8 mouse cellular contexts compared by ENCODE assay signal in the genomic region with DNA sequence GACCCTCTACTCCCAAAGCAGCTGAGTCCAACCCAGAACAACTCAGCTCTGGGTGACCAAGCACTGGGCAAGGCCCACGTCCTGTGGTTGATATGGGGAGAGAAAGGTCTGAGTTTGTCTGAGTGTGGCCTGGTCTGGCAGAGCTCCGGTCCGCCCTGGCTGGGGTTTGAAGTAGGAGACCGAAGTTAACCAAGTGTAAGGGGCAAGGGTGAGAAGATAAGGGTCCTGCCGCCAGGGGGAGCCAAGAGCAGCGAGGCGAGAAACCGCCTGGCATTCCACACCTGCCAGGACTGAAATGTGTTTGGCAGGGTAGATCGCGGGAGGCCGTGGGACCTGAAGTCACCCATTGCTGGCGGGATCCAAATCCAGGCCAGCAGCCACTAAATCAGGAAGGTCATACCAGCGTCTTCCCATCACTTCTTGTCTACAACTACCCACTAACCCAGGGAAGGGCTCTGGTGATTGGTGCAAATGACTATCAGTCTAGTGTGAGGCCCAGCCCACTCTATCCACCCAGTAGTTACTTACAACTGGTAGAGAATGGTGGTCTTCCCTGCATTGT. TPM values are rescaled to one million over a fixed set of nuclear protein-coding genes. Genes with fewer than 3 reads are reported as not detected.
DNase-seq lines count a peak whose midpoint lies in the region; ATAC-seq and TF ChIP-seq lines count a peak whose summit lies in the region.

No protein-coding gene starts in this region.

- peak overlapping the region; percentile 21; the same call in 1 of the 2 replicates for H3K9ac ChIP-seq in hindbrain, postnatal 0 days (replicated peaks; ENCODE audit: low read length)
- no peak overlapping the region for H3K9ac ChIP-seq in liver, embryonic 14.5 days (replicated peaks)

- no peaks in the 10 kb centered on the region for H3K9me3 ChIP-seq in hindbrain, postnatal 0 days (ENCODE audit: low read length)
- H3K9me3 ChIP-seq in liver, embryonic 14.5 days (ENCODE audit: control insufficient read depth, low read length), result no peaks in the 10 kb centered on the region

- no peak for TF ChIP-seq EP300 in liver, embryonic 14.5 days (IDR thresholded peaks at IDR 0.05; ENCODE audit: low read depth)

- no peaks in the 10 kb centered on the region for H3K36me3 ChIP-seq in hindbrain, postnatal 0 days (ENCODE audit: insufficient read depth, low read length)
- H3K36me3 ChIP-seq in liver, embryonic 14.5 days (replicated peaks; ENCODE audit: control insufficient read depth, insufficient read depth, low read depth), result no peaks in the 10 kb centered on the region

- peak overlapping the region; percentile 72 for H3K4me2 ChIP-seq in hindbrain, postnatal 0 days (ENCODE audit: low read depth, low read length)
- peak overlapping the region; percentile 74 for H3K4me2 ChIP-seq in liver, embryonic 14.5 days (ENCODE audit: low read depth)

- WGBS in hindbrain, postnatal 0 days, result 4% methylated on average over 13 of the region's 13 CpGs
- 2% methylated on average over 13 of the region's 13 CpGs for WGBS in liver, embryonic 14.5 days (ENCODE audit: insufficient replicate concordance)

- H3K4me3 ChIP-seq in hindbrain, postnatal 0 days (ENCODE audit: low read length), result peak overlapping the region; percentile 43
- H3K4me3 ChIP-seq in liver, embryonic 14.5 days (ENCODE audit: insufficient read depth in 1 of 2, low read depth in 2 of 2, low read length in 2 of 2), result peak overlapping the region; percentile 36 to 42

- H3K27ac ChIP-seq in hindbrain, postnatal 0 days, result no peak overlapping the region
- H3K27ac ChIP-seq in liver, embryonic 14.5 days, result no peak overlapping the region

- no peaks in the 10 kb centered on the region for H3K27me3 ChIP-seq in hindbrain, postnatal 0 days (ENCODE audit: insufficient read depth, low read length)
- H3K27me3 ChIP-seq in liver, embryonic 14.5 days (ENCODE audit: control insufficient read depth, insufficient read depth, low read length), result no peaks in the 10 kb centered on the region; the same call in 1 of the 2 replicates

- peak; percentile 75 for TF ChIP-seq CTCF in hindbrain, postnatal 0 days (IDR thresholded peaks at IDR 0.05; ENCODE audit: low read depth)
- TF ChIP-seq CTCF in liver, embryonic 14.5 days (IDR thresholded peaks at IDR 0.05; ENCODE audit: low read depth), result peak; percentile 94

- peak; percentile 48 for DNase-seq in ovary, postnatal 10 days (ENCODE audit: low spot score)
- no peak for DNase-seq in ovary, adult 18-20 months (ENCODE audit: low spot score)
- peak; percentile 85 to 87 for DNase-seq in cerebellum, postnatal 10 days
- DNase-seq in gastrocnemius, adult 8-10 months (ENCODE audit: low spot score in 2 of 2), result peak; percentile 55 to 71
- peak; percentile 59 for DNase-seq in hindbrain, postnatal 0 days (ENCODE audit: low spot score)
- DNase-seq in liver, embryonic 14.5 days (ENCODE audit: low read depth in 3 of 3, low spot score in 3 of 3), result peak in 2 of 3 experiments; percentile 47 to 55
- peak; percentile 86 to 89 for DNase-seq in natural killer cell, adult 2 months (ENCODE audit: low spot score in 2 of 2)
- DNase-seq in thymus, adult 18-20 months, result peak; percentile 82 to 90

- peaks cover 8% of the 10 kb centered on the region; the same call in 1 of the 2 replicates for H3K4me1 ChIP-seq in hindbrain, postnatal 0 days (ENCODE audit: insufficient read depth, low read length)
- H3K4me1 ChIP-seq in liver, embryonic 14.5 days (replicated peaks; ENCODE audit: control insufficient read depth in 2 of 2, insufficient read depth in 2 of 2, low read length in 1 of 2), result peaks cover under 1 to 17% of the 10 kb centered on the region in 2 experiments; a peak in 3 of 4 replicates

- peak; percentile 55; the same call in 1 of the 2 replicates for ATAC-seq in hindbrain, postnatal 0 days
- ATAC-seq in liver, embryonic 14.5 days (ENCODE audit: insufficient read depth), result peak; percentile 63

RNA-seq across cellular contexts. Expression of a gene that starts 1.4 kb away (rescaled TPM):
- total RNA-seq in gastrocnemius, adult 8-10 months (2022), result under 1 TPM in 2 of 4 experiments, not detected in 2; 0.18 to 0.19 TPM
- total RNA-seq in hindbrain, postnatal 0 days (2014; rRNA removed), result 2.0 and 2.6 TPM in 2 replicates
- 3.6 and 4.8 TPM in 2 replicates for polyA plus RNA-seq in hindbrain, postnatal 0 days (2015; fragmentation: Nextera tagmentation; extraction: Ambion mirVana)
- 1.8 and 2.2 TPM in 2 replicates for polyA plus RNA-seq in liver, embryonic 14.5 days (2012; rRNA removed)
- 6.0 and 6.4 TPM in 2 replicates for polyA plus RNA-seq in liver, embryonic 14.5 days (2014; fragmentation: Nextera tagmentation; extraction: Ambion mirVana)

RNA-seq across cellular contexts. Expression of a gene that starts 8.4 kb away (rescaled TPM):
- total RNA-seq in gastrocnemius, adult 8-10 months (2022), result 1 to 10 TPM; 1.3 to 3.4 (median 1.9) TPM
- total RNA-seq in hindbrain, postnatal 0 days (2014; rRNA removed), result 1.5 and 3.8 TPM in 2 replicates
- 4.2 and 4.6 TPM in 2 replicates for polyA plus RNA-seq in hindbrain, postnatal 0 days (2015; fragmentation: Nextera tagmentation; extraction: Ambion mirVana)
- polyA plus RNA-seq in liver, embryonic 14.5 days (2012; rRNA removed), result 0.38 and 0.45 TPM in 2 replicates
- polyA plus RNA-seq in liver, embryonic 14.5 days (2014; fragmentation: Nextera tagmentation; extraction: Ambion mirVana), result 0.20 and 0.58 TPM in 2 replicates

RNA-seq across cellular contexts. Expression of a gene that starts 28.2 kb away (rescaled TPM):
- 100 to 1,000 TPM; 172 to 203 (median 187) TPM for total RNA-seq in gastrocnemius, adult 8-10 months (2022)
- 83.4 and 84.4 TPM in 2 replicates for total RNA-seq in hindbrain, postnatal 0 days (2014; rRNA removed)
- polyA plus RNA-seq in hindbrain, postnatal 0 days (2015; fragmentation: Nextera tagmentation; extraction: Ambion mirVana), result 43.1 and 51.0 TPM in 2 replicates
- 0.38 and 0.60 TPM in 2 replicates for polyA plus RNA-seq in liver, embryonic 14.5 days (2012; rRNA removed)
- polyA plus RNA-seq in liver, embryonic 14.5 days (2014; fragmentation: Nextera tagmentation; extraction: Ambion mirVana), result 0.21 TPM in 1 of 2 replicates, not detected in the other

RNA-seq across cellular contexts. Expression of a gene that starts 31.9 kb away (rescaled TPM):
- 100 to 1,000 TPM; 364 to 479 (median 402) TPM for total RNA-seq in gastrocnemius, adult 8-10 months (2022)
- total RNA-seq in hindbrain, postnatal 0 days (2014; rRNA removed), result 462 and 515 TPM in 2 replicates
- 650 and 673 TPM in 2 replicates for polyA plus RNA-seq in hindbrain, postnatal 0 days (2015; fragmentation: Nextera tagmentation; extraction: Ambion mirVana)
- polyA plus RNA-seq in liver, embryonic 14.5 days (2012; rRNA removed), result 713 and 1,005 TPM in 2 replicates
- polyA plus RNA-seq in liver, embryonic 14.5 days (2014; fragmentation: Nextera tagmentation; extraction: Ambion mirVana), result 717 and 735 TPM in 2 replicates

RNA-seq across cellular contexts. Expression of a gene that starts 58.6 kb away (rescaled TPM):
- under 1 TPM in 2 of 4 experiments, not detected in 2; 0.11 to 0.70 TPM for total RNA-seq in gastrocnemius, adult 8-10 months (2022)
- 4.4 and 6.9 TPM in 2 replicates for total RNA-seq in hindbrain, postnatal 0 days (2014; rRNA removed)
- polyA plus RNA-seq in hindbrain, postnatal 0 days (2015; fragmentation: Nextera tagmentation; extraction: Ambion mirVana), result 5.8 and 6.1 TPM in 2 replicates
- 0.02 TPM in 1 of 2 replicates, not detected in the other for polyA plus RNA-seq in liver, embryonic 14.5 days (2012; rRNA removed)
- polyA plus RNA-seq in liver, embryonic 14.5 days (2014; fragmentation: Nextera tagmentation; extraction: Ambion mirVana), result not detected in 2 replicates
